Mouse (Mus musculus) lung, adult 18-20 months (tissue): ENCODE data around the gene Irgc1.
A peak's percentile ranks its signal among the peaks of the same experiment; 100 is the strongest.

ENCODE experiments used
- DNase-seq, 2 experiments: peaks; one replicate each; pipeline ENCODE4 v3.0.0; 2022; ENCODE audit warnings: mixed read lengths in 2 of 2

Gene Irgc1

GRCm38 (mm10) chr7:24399256-24400081 lies 52.6 kb downstream of the Irgc1 start, which contains the start of gene Smg9:
Gene Smg9, plus strand, starts transcription at chr7:24399619.
- peak; percentile 98 for DNase-seq

GRCm38 (mm10) chr7:24398364-24398913 lies 53.7 kb downstream of the Irgc1 start:
- no peak for DNase-seq

GRCm38 (mm10) chr7:24396832-24397231 lies 55.3 kb downstream of the Irgc1 start:
- no peak for DNase-seq

GRCm38 (mm10) chr7:24394475-24395161 lies 57.5 kb downstream of the Irgc1 start:
- no peak for DNase-seq

GRCm38 (mm10) chr7:24394054-24394453 lies 58.0 kb downstream of the Irgc1 start:
- no peak for DNase-seq

GRCm38 (mm10) chr7:24391687-24392086 lies 60.4 kb downstream of the Irgc1 start:
- DNase-seq = no peak

- DNase-seq = no peak
These were observed 61.0 kb downstream of the Irgc1 start for GRCm38 (mm10) chr7:24391077-24391476.

- DNase-seq = no peak
These were observed 61.6 kb downstream of the Irgc1 start for GRCm38 (mm10) chr7:24390512-24390911.

GRCm38 (mm10) chr7:24389516-24390187 lies 62.4 kb downstream of the Irgc1 start:
- no peak for DNase-seq

- DNase-seq = peak in 1 of 2 experiments; percentile 19
These were observed 65.0 kb downstream of the Irgc1 start for GRCm38 (mm10) chr7:24387059-24387556.

- peak; percentile 57 to 58 for DNase-seq
These were observed 67.3 kb downstream of the Irgc1 start for GRCm38 (mm10) chr7:24384827-24385226.

- DNase-seq = no peak
These were observed 68.0 kb downstream of the Irgc1 start for GRCm38 (mm10) chr7:24384070-24384469.

GRCm38 (mm10) chr7:24382730-24383372 lies 69.2 kb downstream of the Irgc1 start:
- no peak for DNase-seq
